Mouse (Mus musculus) left cerebral cortex, postnatal 14 days (tissue): ENCODE data around the gene Tmem126a. TPM values are rescaled to one million over a fixed set of nuclear protein-coding genes. Genes with fewer than 3 reads are reported as not detected.

Experiments used
- DNase-seq, 2 experiments: peaks; one replicate each; pipeline ENCODE4 v3.0.0; 2021 to 2022; ENCODE audit warnings: low spot score in 2 of 2, mixed read lengths in 1 of 2
- intact Hi-C: fragments of 180-260 bp; cut with DNase I; formaldehyde crosslinking; loops from one replicate; pipeline ENCODE4 v1.15.1; 2025
- long read RNA-seq, 2 experiments: library from polyadenylated mRNA; stranded (forward); transcript quantifications; one replicate each; pipeline ENCODE4 v2.0.0; 2021
- total RNA-seq, 2 experiments: library from RNA; stranded (reverse); gene quantifications; 2 replicates each; pipeline ENCODE4 v1.2.3; 2021

The Tmem126a gene
- total RNA-seq, result 10 to 100 TPM; 39.8 to 44.5 TPM
- long read RNA-seq, experiment 1, transcript Tmem126a-201 (5 exons, 799 nt), result major isoform, 20 of 39 reads
- long read RNA-seq, experiment 1, partial matches to known transcripts, result 4 of 39 reads
- long read RNA-seq, experiment 1, other reads (novel, unspliced or antisense), result 10 of 39 reads
- long read RNA-seq, experiment 2, transcript Tmem126a-201 (5 exons, 799 nt), result major isoform, 22 of 33 reads
- long read RNA-seq, experiment 2, partial matches to known transcripts, result 2 of 33 reads
- long read RNA-seq, experiment 2, other reads (novel, unspliced or antisense), result 3 of 33 reads

GRCm38 (mm10) chr7:90456845-90457468, at the start of gene Tmem126a:
Gene Tmem126a, minus strand, starts transcription at chr7:90457229.
- peak; percentile 84 to 86 for DNase-seq
- intact Hi-C loops, result no loop called here

DNA sequence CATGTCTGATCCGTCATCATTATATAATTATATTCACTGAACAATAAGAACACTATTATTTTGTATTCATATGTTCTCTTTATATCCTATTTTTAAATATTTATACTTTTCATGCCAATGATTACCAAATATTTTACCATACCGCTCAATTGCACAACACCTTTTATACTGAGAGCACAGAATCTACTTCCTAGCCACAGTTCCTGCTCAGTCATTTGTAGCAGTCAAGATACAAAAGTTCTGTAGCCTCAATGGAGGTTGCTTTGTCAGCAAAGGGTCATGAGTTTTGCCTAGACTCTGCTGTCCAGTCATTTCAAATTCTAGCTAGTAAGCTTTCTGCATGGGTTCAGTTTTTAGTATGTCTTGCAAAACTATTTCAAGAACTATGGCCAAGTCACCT, 25.6 kb upstream of the Tmem126a start:
- DNase-seq, result no peak
- intact Hi-C loops, result no loop called here

GRCm38 (mm10) chr7:90476313-90477245, 19.6 kb upstream of the Tmem126a start, which contains the start of gene Dlg2:
Gene Dlg2, plus strand, starts transcription at chr7:90476672.
- peak; percentile 50 to 66 for DNase-seq
- intact Hi-C loops, result no loop called here

- intact Hi-C loops, result no loop called here
- peak; percentile 98 for DNase-seq
Observed at GRCm38 (mm10) chr7:90475793-90476312, 18.8 kb upstream of the Tmem126a start, which contains the start of gene Tmem126b. Gene Tmem126b, minus strand, starts transcription at chr7:90476001.

- no peak for DNase-seq
- intact Hi-C loops, result no loop called here
Observed at GRCm38 (mm10) chr7:90473511-90473910, 16.5 kb upstream of the Tmem126a start.

GRCm38 (mm10) chr7:90461441-90461840, 4.4 kb upstream of the Tmem126a start:
- intact Hi-C loops, result no loop called here
- DNase-seq, result no peak

GRCm38 (mm10) chr7:90460930-90461329, 3.9 kb upstream of the Tmem126a start:
- intact Hi-C loops, result no loop called here
- no peak for DNase-seq

- no peak for DNase-seq
- intact Hi-C loops, result no loop called here
Observed at GRCm38 (mm10) chr7:90460330-90460729, 3.3 kb upstream of the Tmem126a start.

DNA sequence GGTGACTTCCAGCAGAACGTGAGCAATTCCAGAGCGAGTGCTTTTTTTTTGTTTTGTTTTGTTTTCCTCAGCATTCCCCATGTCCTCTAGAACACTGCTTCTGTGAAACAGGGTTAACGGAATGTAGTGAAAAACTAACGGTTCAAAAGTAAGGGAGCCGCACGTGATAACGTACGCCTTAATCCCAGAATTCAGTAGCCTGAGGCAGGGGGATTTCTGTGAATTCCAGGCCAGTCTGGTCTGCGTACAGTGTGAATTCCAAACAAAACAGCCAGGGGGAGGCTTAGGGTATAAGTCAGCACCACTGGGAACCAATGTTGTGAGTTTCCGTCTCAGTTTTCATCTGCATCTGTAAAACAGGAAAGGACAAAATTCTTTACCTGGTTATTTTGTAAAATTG, 488 bp upstream of the Tmem126a start:
- DNase-seq, result no peak

DNA sequence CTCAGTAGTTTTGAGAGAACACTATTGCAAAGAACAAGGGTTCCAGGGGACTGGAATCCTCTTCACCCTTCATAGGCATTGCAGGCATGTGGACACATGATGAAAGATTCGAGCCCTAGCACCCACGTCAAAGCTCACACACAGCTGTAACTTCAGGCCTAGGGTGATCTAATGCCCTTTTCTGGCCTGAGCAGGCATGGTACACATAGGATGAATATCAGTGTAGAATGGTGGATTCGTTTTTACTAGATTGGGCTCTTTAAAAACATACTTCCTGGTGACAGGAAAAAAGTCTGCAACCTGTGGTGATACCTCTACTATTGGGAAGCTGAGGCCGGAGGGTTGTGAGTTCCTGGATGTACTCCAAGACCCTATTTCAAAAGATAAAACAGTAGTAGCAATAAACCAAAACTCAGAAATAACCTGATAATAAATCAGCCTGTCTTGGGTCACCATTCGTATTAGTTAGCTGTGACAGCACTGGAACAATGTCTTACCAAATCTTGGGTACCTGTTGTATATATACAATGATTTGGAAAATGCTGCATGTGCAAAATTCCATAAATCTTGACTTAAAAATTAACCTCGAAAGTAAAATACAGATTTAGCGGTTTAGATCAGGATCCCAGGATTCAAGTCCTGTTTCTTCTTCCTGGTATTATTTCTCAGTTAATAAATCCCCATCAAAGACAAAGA, 732 bp downstream of the Tmem126a start:
- intact Hi-C loops, result no loop called here
- DNase-seq, result no peak

More for the DNA sequence above, 488 bp upstream of the Tmem126a start:
- intact Hi-C loops, result no loop called here

DNA sequence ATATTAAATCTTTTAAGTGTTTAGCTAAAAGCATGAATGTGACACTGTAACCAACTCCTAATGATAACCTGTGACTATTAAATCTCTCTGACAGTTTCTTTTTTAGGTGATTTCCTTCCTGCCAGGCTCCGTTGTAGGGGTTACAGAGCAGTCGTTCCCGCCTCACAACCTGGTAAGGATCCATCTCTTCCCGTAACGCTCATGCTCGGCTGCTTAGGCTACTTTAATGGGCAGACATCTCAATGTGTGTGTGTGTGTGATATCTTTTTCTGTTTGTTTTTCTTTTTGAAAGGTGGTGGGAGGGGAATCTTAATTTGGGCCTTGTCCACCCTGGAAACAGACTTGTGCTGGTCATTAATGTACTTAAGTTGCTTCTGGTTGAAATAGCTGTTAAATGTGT, 12.8 kb downstream of the Tmem126a start:
- intact Hi-C loops, result no loop called here
- no peak for DNase-seq

DNA sequence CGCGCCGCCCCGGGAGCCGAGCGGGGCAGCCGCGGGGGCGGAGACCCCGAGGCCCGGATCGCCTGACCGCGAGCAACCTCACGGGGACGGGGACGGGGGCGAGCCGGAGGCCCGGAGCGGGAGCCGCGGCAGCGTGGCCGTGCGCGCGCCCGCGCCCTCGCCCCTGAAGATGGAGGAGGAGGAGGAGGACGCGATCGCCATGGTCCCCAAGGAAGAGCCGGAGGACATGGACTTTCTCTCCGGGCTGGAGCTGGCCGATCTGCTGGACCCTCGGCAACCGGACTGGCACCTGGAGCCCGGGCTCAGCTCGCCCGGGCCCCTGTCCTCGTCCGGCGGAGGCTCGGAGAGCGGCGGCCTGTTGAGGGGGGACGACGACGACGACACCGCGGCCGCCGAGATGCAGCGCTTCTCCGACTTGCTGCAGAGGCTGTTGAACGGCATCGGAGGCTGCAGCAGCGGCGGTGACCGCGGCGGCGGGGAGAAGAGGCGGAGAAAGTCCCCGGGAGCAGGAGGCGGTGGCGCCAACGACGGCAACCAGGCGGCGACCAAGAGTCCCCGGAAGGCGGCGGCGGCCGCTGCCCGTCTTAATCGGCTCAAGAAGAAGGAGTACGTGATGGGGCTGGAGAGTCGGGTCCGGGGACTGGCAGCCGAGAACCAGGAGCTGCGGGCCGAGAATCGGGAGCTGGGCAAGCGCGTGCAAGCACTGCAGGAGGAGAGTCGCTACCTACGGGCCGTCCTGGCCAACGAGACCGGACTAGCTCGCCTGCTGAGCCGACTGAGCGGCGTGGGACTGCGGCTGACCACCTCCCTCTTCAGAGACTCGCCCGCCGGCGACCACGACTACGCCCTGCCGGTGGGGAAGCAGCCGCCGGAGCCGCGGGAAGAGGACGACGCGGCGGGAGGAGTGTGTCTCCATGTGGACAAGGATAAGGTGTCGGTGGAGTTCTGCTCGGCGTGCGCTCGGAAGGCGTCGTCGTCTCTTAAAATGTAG, 13.6 kb downstream of the Tmem126a start:
- intact Hi-C loops, result no loop called here
- peak; percentile 52 to 62 for DNase-seq

- intact Hi-C loops, result no loop called here
Observed at GRCm38 (mm10) chr7:90442518-90443080, 14.4 kb downstream of the Tmem126a start, which contains the start of gene Crebzf. Gene Crebzf, plus strand, starts transcription at chr7:90442729.

GRCm38 (mm10) chr7:90442070-90442469, 15.0 kb downstream of the Tmem126a start:
- DNase-seq, result no peak
- intact Hi-C loops, result no loop called here

More at GRCm38 (mm10) chr7:90442518-90443080, 14.4 kb downstream of the Tmem126a start, which contains the start of gene Crebzf:
- DNase-seq, result peak; percentile 96 to 98

- DNase-seq, result no peak
- intact Hi-C loops, result no loop called here
Observed at GRCm38 (mm10) chr7:90440044-90440443, 17.0 kb downstream of the Tmem126a start.

DNA sequence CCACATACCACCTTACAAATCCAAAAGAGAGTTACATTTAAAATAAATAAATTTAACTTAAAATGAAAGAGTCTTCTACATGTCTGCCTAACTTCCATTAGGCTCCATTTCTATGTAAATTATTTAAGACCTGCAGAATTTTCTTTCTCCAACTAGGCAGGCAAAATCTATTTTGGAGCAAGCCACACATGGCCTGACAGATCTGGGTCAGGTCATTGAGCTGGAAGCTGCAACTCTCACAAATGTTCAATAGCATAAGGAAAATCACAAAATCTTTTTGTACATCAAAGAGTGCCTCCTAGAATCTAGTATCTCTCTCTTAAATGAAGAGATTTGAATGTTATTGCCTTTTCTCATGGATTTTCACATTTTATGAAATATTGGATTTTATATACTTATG, 24.8 kb downstream of the Tmem126a start:
- no peak for DNase-seq
- intact Hi-C loops, result no loop called here

DNA sequence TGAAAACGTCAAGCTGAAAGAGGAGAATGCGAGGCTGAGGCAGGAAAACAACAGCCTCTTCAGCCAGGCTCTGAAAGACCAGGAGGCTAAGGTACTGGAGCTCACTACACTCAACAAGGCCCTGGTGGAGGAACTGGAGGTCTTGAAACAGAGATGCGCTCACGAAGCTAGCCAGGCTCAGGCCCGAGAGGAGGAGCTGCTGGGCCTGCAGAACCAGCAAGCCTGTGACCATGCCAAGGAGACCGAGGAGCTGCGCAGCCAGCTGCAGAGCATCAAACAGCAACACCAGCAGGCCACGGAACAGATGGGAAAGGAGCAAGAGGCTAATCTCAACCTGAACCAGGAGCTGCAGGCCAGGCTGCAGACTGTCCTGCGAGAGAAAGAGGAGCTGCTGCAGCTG, 30.0 kb downstream of the Tmem126a start:
- intact Hi-C loops, result no loop called here
- no peak for DNase-seq
